Mouse (Mus musculus): Measurements from ENCODE around the gene Fyb. TPM values are rescaled to one million over a fixed set of nuclear protein-coding genes. Genes with fewer than 3 reads are reported as not detected.

The Fyb gene
- polyA plus RNA-seq, 1 experiment, result 2.6 TPM

DNA sequence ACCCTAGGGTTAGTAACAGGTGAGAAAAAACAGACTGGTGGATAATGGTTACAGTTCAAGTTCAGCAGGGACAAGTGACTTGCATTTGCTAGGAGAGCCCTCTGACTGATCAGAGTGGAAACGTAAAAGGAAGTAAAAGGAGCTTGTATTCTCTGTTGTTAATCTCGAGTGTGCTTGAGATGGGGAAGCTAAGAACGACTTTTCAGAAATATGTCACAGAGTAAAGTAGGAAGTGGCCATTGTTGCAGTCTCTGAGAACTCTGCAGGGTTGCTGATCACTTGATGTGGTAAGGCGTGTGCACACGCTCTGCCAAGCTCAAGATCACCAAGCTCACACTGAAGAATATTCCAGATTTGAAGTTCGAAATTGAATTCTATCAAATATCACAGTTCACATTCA is 78.7 kb downstream of the Fyb start:
- TF ChIP-seq POLR2A (IDR thresholded peaks at IDR 0.05; ENCODE audit: borderline replicate concordance, extremely low read depth, insufficient read depth, insufficient read length, poor library complexity, severe bottlenecking) (no peak), CTCF (IDR thresholded peaks at IDR 0.05; ENCODE audit: borderline replicate concordance, extremely low read depth, insufficient read depth, insufficient read length) (no peak)

DNA sequence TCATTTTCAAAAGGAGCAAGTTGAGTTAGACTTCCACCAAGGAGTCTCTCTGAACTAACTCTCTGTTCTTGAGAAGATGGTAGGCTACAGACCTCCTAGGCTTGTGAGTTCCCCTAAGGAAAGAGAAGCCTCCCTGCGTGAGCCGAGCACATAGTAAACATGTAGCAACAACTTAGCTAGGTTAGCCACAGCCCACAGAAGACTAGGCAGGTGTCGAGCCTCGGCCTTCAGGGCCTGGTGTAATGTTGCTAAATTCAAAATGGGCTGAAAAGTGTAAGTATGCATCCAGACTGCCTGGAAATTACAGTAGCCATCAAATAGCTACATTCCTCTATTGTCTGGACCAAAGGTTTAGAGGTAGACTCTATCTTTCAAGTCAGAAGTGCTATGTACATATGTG is 79.3 kb downstream of the Fyb start:
- no peak for TF ChIP-seq POLR2A (IDR thresholded peaks at IDR 0.05; ENCODE audit: borderline replicate concordance, extremely low read depth, insufficient read depth, insufficient read length, poor library complexity, severe bottlenecking)
- no peak for TF ChIP-seq CTCF (IDR thresholded peaks at IDR 0.05; ENCODE audit: borderline replicate concordance, extremely low read depth, insufficient read depth, insufficient read length)

More for the DNA sequence above, 78.7 kb downstream of the Fyb start:
- DNase-seq (ENCODE audit: low read depth), result no peak

GRCm38 (mm10) chr15:6610703-6611102 is 88.0 kb downstream of the Fyb start:
- TF ChIP-seq POLR2A (IDR thresholded peaks at IDR 0.05; ENCODE audit: borderline replicate concordance, extremely low read depth, insufficient read depth, insufficient read length, poor library complexity, severe bottlenecking) (no peak), CTCF (IDR thresholded peaks at IDR 0.05; ENCODE audit: borderline replicate concordance, extremely low read depth, insufficient read depth, insufficient read length) (no peak)
- no peak for DNase-seq (ENCODE audit: low read depth)

More for the DNA sequence above, 79.3 kb downstream of the Fyb start:
- DNase-seq (ENCODE audit: low read depth), result no peak

DNA sequence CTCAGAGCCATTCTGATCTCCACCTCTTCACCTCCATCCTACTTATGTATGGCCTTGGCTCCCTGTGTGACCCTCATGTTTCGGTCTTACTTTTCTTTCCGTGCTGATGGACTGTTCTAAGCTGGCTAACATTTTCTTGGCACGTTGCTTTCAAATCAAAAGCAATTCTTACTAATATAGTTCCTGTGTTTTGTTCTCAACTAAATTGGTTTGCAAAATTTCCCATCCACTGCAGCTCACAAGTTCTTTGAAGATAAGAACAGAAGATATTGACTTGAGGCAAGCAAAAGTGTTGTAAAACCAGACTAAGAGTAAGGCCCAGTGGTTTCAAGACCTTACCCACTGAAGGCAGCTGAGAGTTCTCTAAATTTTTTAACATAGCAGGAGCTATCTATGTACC is 90.2 kb downstream of the Fyb start:
- no peak for DNase-seq (ENCODE audit: low read depth)
- no peak for TF ChIP-seq CTCF (IDR thresholded peaks at IDR 0.05; ENCODE audit: borderline replicate concordance, extremely low read depth, insufficient read depth, insufficient read length)
- no peak for TF ChIP-seq POLR2A (IDR thresholded peaks at IDR 0.05; ENCODE audit: borderline replicate concordance, extremely low read depth, insufficient read depth, insufficient read length, poor library complexity, severe bottlenecking)

GRCm38 (mm10) chr15:6616382-6617149 is 93.9 kb downstream of the Fyb start:
- TF ChIP-seq CTCF (IDR thresholded peaks at IDR 0.05; ENCODE audit: borderline replicate concordance, extremely low read depth, insufficient read depth, insufficient read length), result no peak
- TF ChIP-seq POLR2A (IDR thresholded peaks at IDR 0.05; ENCODE audit: borderline replicate concordance, extremely low read depth, insufficient read depth, insufficient read length, poor library complexity, severe bottlenecking), result no peak
- DNase-seq (ENCODE audit: low read depth), result peak; percentile 14

DNA sequence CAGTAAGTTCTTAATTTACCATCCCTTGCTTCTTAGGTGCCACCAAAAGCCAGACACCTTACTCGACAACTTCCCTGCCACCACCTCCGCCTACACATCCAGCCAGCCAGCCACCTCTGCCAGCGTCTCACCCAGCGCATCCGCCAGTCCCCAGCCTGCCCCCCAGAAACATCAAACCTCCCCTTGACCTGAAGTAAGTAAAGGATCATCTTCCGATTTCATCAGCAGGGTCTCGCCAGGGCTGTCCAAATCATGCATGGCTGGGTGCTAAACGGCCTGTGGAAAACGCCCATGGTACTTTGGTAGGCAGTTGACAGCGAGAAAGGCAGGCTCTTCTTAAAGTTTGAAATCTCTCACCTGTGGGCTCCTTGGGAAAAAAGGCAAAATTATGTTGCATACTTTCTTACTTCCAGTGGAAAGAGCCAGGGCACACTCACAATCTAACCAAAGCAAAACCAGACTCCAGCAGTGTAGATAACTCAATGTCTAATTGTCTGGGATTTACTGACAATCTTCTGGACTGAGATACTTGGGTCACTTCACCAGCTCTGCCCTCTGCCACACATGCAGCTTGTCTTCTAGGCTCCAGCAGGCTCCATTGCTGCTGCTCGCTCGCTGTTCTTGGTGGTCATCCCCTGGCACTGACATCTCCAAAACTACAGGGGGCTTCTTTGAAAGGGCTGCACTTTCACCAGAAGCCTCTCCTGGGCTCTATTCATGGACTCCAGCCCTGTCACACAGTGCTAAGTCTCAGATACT is 97.1 kb downstream of the Fyb start:
- DNase-seq (ENCODE audit: low read depth), result no peak
- no peak for TF ChIP-seq POLR2A (IDR thresholded peaks at IDR 0.05; ENCODE audit: borderline replicate concordance, extremely low read depth, insufficient read depth, insufficient read length, poor library complexity, severe bottlenecking)
- TF ChIP-seq CTCF (IDR thresholded peaks at IDR 0.05; ENCODE audit: borderline replicate concordance, extremely low read depth, insufficient read depth, insufficient read length), result no peak

DNA sequence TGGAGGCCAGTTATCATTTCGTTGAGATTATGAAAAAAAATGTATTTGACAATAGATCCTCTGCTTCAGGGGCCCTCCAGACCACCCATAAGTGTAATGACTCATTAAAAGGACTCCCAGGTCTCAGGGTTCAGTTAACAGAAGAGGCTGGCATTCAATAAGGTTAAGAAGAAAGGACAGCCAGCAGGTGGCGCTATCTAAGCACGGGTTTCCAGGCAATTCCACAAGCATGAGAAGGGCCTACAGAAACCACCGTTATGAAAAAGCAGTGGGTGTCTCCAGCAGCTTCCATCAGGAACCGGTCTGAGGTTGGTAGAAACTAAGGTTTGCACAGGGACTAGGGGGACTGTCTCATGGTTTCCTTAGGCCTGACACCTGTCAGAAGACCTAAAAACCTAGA is 99.9 kb downstream of the Fyb start:
- peak; percentile 87 for DNase-seq (ENCODE audit: low read depth)
- TF ChIP-seq CTCF (IDR thresholded peaks at IDR 0.05; ENCODE audit: borderline replicate concordance, extremely low read depth, insufficient read depth, insufficient read length) (peak; percentile 78), POLR2A (IDR thresholded peaks at IDR 0.05; ENCODE audit: borderline replicate concordance, extremely low read depth, insufficient read depth, insufficient read length, poor library complexity, severe bottlenecking) (no peak)

GRCm38 (mm10) chr15:6623529-6624228 is 101.0 kb downstream of the Fyb start:
- no peak for DNase-seq (ENCODE audit: low read depth)
- TF ChIP-seq CTCF (IDR thresholded peaks at IDR 0.05; ENCODE audit: borderline replicate concordance, extremely low read depth, insufficient read depth, insufficient read length), result no peak
- TF ChIP-seq POLR2A (IDR thresholded peaks at IDR 0.05; ENCODE audit: borderline replicate concordance, extremely low read depth, insufficient read depth, insufficient read length, poor library complexity, severe bottlenecking), result no peak

GRCm38 (mm10) chr15:6624365-6625182 is 101.9 kb downstream of the Fyb start:
- DNase-seq (ENCODE audit: low read depth), result peak; percentile 86
- TF ChIP-seq POLR2A (IDR thresholded peaks at IDR 0.05; ENCODE audit: borderline replicate concordance, extremely low read depth, insufficient read depth, insufficient read length, poor library complexity, severe bottlenecking) (no peak), CTCF (IDR thresholded peaks at IDR 0.05; ENCODE audit: borderline replicate concordance, extremely low read depth, insufficient read depth, insufficient read length) (no peak)

DNA sequence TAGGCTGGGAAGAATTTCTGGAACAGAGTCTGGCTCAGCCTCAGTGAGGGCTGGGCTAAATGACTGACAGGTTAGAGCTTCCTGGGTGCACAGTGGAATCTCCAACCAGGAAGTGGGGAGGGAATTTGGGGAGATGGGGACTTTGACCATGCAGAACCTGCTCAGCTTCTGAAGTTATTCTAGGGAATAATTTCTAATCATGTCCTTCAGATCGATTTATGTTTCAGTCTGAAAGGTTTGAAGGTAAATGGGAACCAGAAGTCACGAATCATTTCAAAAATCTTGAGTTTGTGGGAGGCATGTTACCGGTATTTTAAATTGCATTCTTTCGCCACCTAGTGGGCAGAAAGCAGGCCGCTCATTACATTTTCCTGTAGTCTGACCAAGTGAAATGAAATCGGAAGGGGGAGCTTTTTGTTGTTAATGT is 103.0 kb downstream of the Fyb start:
- DNase-seq (ENCODE audit: low read depth), result peak; percentile 86
- TF ChIP-seq CTCF (IDR thresholded peaks at IDR 0.05; ENCODE audit: borderline replicate concordance, extremely low read depth, insufficient read depth, insufficient read length) (peak; percentile 71; the same call in 1 of the 2 replicates), POLR2A (IDR thresholded peaks at IDR 0.05; ENCODE audit: borderline replicate concordance, extremely low read depth, insufficient read depth, insufficient read length, poor library complexity, severe bottlenecking) (no peak)

All from brain, embryonic 14.5 days (tissue).